Mouse (Mus musculus) mouse trophoblast stem cell (cell line): Measurements from ENCODE around the gene Ubap2.

Experiments used
- in situ Hi-C, 2 experiments: fragments of 300-500 bp; cut with MseI, MboI; formaldehyde crosslinking; loops; 2 replicates in 1 of 2; 3 replicates in 1 of 2; pipeline ENCODE4 v1.15.1; 2025

The Ubap2 gene

DNA sequence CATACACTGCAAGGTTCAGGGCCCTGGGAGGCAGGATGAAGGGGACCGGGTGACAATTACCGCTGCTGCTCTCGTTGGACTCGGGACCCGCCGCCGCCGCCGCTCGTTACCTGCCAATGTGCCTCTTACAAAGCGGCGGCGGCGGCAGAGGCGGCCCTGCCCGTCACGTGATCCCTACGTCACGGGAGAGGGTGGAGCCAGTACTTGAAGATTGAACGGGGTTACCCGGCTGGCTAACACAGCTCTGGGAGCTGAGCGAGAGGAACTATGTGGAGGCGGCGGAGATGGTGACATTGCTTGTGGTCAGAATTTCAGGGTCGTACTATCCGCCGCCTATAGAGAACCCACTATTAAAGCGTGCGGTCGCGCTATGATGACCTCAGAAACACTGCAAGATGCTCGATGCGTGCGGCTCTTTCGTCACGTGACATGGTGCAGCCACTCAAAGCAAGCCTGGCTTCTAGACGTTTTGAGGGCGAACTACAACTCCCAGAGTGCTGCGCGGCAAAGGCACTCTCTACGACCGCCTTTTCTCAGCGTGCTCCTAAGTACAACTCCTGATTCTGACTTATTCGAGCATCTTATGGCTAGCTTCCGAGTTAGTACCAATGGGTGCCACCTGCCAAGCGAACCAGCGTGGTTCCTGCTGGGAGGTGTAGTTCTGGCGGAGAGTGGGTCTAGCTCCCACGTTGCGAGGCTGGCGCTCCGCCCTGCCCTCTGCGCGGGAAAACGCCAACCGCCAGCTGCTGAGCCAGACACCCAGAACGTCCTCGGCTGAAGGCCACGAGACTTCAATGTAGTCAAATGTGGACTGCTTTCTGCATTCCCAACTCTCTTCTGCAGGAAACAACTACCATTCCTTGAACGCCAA, at the start of gene Ubap2:
Gene Ubap2, minus strand, starts transcription at position 165 of the 871 bp plus-strand sequence.
- in situ Hi-C loops = no loop called here

DNA sequence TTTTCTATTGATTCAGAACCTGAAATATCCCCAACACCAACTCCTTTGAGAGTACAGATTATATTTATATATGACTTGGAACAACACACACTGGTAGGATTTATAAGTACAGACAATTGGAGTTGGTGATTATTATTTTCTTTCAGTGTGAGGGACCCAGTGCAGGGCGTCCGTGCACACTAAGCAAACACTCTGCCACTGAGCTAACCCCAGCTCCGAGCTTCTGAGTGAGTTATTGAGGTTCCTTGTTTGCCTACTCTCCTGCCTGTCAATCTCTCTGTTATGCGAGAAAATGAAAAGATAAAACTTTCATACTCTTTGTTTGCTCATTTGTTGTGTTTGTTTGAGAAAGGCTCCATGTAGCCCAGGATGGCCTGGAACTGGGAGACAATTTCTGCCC, 46.0 kb upstream of the Ubap2 start:
- in situ Hi-C loops = no loop called here

DNA sequence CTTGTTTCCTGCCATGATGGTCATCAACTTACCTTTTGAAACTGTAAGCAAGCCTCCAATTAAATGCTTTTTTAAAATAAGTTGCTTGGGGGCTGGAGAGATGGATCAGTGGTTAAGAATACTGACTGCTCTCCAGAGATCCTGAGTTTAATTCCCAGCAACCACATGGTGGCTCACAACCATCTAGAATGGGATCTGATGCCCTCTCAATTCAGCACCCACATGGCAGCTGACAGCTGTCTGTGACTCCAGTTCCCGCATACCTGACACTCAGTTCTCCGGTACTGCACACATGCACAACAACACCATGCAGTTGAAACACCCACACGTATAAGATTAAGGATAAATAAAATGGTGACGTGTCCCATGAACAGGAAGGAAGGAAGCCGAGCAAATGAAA, 43.3 kb upstream of the Ubap2 start:
- in situ Hi-C loops = no loop called here

DNA sequence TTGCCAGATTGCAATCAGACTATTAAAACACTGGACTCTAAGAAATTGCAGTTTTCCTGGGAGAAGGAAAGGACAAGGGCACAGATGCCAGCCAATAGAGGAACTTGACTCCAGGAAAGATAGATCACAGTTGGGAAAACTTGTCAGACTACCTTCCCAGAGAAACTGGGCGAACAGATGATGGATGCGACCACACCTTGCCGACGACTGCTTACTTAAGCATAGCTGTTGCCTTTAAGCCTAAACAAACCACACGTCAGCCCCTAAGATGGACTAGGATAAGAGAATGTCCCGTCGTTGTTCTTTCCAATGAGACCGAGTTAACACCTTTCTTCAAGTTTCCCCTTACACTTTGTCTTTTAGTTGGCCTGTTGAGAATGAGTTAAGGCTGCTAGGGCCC, 40.2 kb upstream of the Ubap2 start:
- in situ Hi-C loops = no loop called here

DNA sequence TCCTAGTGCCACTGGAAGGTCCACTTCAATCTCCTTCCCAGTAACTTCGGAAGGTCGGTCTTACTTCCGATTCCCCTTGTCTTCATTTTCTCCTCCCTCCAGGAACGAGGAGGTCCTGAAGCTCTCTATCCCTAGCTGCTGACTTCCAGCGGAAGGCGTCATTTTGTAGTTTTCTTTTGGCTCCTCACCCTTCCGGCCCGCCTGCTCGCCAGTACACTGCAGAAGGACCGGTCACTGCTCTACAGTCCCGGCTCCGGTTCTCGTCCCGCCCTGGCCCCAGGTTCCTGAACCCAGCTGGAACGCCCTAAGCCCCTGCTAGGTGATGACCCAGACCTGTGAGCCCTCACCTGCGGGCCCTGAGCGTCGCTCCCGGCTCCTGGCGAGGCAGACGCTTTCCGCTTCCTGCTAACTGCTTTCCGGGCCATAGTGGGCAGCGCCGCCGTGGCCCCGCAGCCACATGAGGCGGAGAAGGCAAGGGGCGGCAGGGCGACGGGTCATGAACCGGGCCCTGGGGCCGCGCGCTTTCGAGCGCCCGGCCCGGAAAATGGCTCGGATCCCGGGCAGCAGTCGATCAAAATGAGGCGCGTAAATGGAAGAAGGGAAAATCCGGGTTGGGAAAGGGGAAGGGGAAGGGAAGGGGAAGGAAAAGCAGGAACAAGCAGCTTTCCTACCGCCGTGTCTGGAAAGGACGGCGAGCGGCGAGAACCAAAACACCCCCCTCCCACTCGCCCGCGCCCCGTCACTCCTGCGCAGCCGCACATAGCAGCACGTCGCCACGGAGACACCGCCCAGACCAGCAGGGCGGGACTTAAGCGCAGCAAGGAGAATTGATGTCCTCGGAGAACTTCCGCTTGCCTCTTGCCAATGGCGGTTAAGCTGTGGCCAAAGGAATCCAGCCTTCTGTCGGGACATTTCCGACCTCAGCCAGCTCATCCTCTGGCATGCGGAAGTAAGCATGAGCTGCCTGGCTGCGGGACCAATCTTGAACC, 39.5 kb upstream of the Ubap2 start, which contains the start of gene Dcaf12:
Gene Dcaf12, minus strand, starts transcription at position 749 of the 989 bp plus-strand sequence.
- in situ Hi-C loops = no loop called here

DNA sequence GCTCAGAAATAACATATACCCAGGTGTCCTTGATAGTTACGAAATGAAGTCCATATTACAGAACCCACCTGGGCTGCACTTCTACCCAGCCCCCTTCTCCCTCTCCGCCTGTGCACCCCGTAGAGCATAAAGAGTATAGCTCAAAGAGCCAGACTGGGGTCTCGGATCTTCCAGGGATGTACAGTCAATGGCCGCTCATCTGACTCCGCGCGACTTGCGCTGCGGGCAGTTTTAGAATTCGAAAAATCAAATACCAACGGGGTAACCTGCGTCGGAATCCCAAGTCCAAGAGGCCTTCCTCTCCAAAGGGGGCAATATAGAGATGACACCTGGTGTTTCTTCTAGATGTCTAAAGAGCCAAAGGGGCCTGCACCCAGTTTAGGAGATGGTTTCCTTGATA, 38.8 kb upstream of the Ubap2 start:
- in situ Hi-C loops = no loop called here

DNA sequence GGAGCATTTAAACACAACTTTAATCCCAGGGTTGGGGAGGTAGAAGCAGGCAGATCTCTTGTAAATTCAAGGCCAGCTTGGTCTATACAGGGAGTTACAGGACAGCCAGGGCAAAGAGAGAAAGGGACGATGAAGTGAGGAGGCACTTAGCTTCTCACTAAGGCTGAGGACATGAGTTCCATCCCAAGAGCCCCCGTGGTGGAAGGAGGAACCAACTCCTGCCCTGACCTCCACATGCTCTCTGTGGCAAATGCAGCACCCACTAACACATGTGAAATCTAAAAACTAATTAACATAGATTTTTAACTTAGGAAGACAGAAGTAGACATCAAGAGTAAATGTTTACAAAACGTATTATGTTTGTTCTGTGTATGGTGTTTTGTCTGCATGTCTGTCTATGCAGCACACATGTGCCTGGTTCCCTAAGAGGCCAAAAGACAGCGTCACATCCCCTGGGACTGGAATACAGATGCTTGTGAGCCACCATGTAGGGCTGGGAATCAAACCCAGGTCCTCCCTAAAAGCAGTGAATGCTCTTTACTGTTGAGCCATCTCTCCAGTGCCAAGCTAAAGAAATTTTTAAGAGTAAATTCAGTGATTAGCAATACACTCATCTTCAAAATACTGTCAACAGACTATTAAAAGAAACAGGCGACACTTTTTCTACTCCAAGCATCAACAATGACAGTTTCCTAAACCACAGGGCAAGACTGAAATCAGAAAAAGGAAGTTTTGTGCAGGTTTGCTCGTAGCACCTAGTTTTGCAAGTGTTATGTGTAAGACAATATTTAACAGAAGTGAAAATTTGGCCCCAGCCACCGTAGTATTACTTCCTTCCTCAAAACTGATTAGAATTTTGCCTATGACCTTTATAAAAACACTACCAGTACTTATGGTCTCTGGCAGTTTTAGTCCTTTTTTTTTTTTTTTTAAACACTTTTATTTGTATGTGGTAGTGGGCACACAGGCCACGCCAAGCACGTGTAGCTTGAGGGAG, 35.9 kb upstream of the Ubap2 start:
- in situ Hi-C loops = no loop called here

DNA sequence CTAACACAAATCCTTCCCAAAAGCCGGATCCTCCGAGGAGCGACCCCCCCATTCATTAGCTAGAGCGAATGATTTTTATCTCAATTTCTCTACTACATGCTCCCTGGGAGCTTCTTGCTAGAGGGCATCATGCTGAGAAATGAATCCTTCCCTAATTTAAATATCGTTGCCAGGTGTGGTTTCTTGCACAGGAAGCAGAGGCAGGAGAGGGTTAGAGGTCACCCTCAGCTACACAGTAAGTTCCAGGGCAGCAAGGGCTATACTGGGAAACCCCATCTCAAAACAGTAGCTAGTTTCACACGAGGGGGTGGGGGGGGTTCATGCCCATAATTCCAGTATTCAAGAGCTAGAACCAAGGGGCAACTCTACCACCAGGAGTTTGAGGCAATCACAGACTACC, 32.5 kb upstream of the Ubap2 start:
- in situ Hi-C loops = no loop called here

DNA sequence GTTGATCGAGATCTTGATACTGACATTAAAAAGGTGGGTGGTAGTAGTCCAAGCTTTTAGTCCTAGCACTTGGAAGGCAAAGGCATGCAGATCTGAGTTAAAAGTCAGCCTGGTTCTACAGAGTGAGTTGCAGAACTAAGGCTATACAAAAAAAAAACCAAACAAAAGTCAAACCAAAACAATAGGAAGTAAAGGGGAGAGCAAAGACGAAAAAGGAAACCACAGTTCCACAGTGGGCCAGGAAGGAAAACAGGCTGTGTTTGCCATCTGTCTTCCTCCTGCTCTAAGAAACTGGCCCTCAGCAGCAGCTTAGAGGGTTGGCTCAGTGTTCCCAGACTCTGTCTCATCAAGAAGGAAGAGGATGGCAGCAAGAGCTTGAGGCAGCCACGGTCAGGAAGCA, 29.4 kb upstream of the Ubap2 start:
- in situ Hi-C loops = no loop called here

DNA sequence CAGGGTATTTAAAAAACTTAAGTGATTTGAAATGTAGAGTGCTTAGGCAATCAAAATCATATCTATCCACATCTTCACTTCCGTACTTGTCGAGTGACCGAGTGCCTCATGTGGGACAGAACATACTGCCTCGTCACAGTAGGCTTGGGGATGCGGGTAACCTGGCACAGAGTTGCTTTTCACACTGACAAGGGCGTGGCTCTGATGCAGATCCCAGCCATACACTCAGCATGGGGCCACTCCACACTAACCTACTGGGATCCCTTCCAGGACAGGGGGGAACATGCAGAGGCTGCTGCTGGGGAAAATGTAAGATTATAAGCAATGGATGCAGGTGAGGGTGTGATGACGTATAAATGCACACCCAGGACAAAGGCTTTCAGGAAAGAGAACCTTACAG, 28.7 kb upstream of the Ubap2 start:
- in situ Hi-C loops = no loop called here

DNA sequence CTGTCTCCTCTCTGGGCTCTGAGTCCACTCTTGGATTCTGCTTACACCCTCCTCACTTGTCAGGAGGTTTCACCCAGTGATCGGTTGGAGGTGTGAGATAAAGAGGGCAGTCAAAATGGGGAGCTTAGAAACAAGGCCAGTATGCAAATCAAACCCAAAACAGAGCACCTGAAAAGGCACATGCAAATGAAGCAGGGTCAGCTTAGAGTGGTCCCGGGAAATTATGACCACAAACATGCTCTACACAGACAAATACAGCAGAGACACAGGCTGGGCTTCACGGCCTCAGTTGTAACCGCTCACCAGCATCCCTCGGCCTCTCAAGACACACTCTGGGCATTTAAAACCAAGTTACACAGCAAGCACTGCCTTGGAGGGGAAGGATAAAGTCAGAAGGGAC, 24.0 kb upstream of the Ubap2 start:
- in situ Hi-C loops = no loop called here

DNA sequence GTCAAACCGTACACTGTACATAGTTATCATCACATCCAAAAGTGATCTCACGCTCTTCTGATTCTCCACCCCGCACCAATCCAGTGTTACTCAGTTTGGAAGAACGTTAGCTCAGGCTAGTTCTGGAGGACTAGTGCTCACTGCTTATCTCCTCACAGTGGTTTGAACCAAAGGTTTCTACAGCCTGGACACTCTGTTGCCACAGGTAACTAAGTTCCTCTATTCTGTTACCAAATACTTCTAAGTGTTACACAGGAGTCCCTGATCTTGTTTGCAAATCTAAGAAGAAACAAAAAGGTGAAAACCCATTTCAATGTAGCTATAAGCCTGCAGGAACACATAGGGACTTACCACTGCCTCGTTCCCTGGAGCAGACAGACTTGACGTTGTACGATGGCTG, 21.0 kb upstream of the Ubap2 start:
- in situ Hi-C loops = no loop called here

DNA sequence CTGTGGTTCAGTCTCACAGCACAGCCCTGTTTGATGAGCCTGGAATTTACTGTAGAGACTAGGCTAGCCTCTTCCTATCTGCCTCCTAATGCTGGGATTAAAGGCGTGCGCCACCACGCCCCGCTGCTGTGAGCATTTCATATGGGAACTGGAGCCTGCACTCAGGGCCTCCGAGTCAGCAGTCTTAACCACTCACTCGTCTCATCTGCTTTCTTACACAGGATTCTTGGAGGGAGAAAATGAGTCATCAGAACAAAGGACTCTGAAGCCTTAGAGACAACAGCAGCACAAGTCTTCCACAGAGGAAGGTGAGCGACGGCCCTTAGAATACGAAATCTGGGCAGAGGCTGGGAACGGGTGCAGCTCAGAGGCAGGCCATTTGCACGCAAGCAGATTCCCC, 20.6 kb upstream of the Ubap2 start:
- in situ Hi-C loops = no loop called here

DNA sequence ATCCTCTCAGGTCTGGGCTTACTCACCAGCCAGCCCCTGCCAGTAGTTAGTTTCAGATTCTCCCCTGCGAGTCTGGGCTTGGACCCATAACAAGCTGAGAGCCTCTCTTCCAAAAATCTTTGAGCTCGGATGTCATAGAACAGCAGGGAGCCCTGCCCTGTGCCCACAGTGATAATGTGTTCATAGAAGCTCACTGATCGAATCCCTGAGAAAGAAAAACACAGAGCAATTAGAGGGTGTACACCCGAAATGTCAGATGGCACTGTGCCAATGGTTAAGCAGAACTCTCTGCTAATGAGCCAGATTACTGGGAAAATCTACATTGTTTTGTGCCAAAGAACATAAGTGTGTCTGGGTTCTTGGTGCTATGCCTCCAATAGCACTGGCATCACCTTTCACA, 19.0 kb upstream of the Ubap2 start:
- in situ Hi-C loops = no loop called here

DNA sequence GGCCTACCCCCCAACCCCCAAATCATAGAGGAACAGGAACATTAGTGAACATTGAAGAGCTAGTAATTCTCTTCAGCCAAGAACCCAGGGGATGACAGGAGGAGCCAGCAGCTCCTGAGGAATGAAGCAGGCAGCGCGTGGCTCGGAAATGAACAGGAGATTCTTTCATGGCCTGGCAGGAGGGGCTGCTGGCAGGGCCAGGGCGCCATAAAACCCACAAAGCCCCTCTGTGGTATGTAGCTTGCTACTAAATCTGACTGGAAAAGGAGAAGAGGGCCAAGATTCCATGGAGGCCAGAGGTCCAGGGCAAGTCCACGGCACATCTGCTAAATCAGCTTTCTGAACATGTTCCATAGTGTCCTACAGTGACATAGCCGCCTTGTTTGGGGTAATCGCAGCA, 14.9 kb upstream of the Ubap2 start:
- in situ Hi-C loops = no loop called here

DNA sequence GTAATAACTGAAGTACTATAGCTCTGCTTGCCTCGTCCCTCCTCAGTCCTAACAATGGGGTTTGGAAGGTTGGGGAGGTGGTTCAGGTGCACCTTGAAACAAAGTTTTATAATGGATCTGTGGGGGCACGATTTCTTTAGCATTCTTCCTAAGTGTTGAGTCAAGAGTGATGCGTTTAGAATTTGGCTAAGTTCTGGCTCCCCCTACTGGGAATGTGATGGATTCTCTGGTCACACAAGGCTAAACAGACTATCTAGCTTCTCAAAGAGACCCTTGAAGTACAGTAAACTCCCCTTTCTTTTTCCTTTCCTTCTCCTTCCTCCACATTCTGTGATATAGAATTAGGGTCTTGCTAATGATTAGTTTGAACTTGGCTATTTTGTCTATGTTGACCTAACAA, 11.5 kb upstream of the Ubap2 start:
- in situ Hi-C loops = no loop called here

DNA sequence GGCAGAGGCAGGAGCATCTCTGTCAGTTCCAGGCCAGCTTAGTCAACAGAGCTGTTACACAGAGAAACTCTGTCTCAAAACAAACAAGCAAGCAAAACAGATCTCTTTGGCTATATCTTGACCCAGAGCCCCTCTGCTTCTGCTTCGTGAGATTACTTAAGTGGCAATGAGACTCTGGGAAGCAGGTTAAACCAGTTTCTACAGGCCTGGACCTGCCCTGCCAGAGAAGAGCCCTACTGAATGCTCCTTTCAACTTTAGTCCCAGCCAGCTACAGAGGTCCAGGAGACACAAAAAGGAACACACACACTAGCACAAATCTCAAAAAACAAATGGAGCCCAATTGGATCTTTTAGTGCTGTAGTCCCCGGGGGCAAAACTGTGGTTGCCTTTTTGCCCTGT, 9.1 kb upstream of the Ubap2 start:
- in situ Hi-C loops = no loop called here

DNA sequence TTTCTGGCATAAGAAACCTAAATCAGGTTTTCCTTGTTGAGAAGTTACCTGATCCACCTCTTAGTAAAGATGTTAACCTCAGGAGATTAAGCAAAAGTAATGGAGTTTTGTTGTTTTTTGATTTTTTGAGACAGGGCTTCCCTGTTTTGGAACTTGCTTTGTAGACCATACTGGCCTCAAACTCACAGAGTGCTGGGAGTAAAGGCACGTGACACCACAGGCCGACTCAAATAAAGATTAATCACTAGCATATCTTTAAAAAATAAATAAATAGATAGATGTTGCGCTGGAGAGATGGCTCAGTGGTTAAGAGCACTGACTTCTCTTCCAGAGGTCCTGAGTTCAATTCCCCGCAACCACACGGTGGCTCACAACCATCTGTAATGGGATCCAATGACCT, 983 bp upstream of the Ubap2 start:
- in situ Hi-C loops = no loop called here

DNA sequence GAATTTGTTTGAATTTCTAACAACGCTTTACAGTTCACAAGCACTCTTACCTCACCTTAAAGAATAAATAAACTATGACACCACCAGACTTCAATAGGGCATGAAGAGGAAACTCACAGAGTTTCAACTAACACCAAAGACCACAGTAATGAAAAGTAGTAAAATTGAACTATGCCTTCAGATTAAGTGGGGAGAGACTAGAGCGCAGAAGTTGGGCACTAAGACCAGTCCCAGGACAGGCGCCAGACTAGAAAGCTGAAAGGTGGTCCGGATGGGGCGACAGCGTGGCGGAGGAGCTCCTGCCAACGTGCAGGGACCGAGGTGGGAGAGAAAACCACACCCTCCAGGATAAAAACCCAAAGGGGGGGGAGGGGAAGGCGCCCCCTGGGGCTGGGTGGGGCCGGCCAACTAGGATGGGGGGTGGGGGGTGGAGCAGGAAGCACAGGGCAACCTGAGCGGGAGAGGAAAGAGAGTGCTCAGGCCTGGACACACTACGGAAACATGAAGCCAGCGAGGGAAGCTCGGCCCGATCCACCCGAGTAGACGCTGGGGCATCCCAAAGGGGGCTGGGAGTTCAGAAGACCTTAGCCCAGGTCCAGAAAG, 466 bp downstream of the Ubap2 start:
- in situ Hi-C loops = no loop called here

DNA sequence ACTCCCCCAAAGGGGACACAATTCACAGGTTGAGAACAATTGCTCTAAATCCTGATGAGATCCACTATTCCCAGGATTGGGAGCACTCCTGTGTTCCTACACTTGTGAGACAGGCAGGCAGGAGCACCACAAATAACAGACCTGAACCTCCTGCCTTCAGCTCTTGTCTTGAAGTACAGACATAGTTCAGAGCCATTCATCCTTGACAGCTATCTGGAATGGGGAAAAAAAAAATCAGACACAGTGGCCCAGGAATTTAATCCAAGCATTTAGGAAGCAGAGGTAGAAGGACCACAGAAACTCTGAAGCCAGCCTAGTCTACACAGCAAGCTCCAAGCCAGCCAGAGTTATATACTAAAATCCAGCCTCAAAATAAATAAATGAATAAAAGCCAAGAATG, 6.8 kb downstream of the Ubap2 start:
- in situ Hi-C loops = no loop called here

DNA sequence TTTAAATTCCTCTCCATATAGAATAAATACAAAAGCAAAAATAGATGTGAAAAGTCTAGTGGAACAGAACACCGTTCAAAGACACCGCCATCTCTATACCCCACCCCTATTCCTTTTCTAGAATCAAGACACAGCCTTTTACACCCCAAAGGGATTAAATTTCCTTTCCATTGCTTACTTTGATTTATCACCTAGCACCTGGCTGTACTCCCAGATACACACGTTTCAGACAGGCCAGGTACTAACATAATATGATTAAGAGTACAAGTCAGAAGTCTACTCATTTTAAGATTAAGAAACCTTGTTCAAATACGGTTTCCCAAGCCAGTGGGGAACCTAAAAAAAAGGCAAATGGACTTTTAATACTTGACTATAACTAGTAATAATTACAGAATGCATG, 8.6 kb downstream of the Ubap2 start:
- in situ Hi-C loops = no loop called here
